Mouse (Mus musculus): ENCODE results near the gene Card14.
A peak's percentile ranks its signal among the peaks of the same experiment; 100 is the strongest.

Gene Card14

DNA sequence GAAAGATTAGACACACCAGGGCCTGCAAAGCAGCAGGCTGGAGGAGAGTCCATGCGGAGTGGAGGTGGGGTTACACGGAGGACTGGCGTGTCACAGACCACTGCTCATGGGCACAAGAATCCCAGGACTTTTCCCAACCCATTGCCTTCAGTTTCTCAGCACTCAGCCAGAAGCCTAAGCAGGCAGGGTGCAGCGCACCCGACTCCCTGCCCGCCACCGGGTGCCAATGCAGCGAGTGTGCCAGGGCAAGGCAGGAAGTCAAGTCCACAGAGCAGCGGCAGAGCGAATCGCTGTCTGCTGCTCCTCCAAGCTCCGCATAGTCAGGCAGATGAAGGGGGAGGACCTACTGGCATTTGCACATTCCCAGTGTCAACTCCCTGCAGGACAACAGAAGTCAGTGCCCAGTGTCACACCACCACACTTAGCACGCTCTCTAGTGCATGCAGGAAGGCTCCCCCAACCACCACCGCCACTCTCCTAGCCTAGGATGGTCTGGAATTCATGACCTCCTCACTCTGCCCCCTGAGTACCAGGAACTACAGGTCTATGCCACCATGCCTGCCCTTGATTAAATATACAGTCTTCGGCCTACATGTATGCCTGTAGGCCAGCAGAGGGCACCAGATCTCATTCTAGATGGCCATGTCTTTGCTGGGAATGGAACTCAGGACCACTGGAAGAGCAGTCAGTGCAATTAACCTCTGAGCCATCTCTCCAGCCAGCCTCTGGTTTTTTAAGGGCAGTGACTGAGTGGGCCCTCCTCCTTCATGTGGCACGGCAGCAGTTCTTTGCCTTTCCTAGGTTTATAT is 2.5 kb upstream of the Card14 start:
- DNase-seq = peak; percentile 47

DNA sequence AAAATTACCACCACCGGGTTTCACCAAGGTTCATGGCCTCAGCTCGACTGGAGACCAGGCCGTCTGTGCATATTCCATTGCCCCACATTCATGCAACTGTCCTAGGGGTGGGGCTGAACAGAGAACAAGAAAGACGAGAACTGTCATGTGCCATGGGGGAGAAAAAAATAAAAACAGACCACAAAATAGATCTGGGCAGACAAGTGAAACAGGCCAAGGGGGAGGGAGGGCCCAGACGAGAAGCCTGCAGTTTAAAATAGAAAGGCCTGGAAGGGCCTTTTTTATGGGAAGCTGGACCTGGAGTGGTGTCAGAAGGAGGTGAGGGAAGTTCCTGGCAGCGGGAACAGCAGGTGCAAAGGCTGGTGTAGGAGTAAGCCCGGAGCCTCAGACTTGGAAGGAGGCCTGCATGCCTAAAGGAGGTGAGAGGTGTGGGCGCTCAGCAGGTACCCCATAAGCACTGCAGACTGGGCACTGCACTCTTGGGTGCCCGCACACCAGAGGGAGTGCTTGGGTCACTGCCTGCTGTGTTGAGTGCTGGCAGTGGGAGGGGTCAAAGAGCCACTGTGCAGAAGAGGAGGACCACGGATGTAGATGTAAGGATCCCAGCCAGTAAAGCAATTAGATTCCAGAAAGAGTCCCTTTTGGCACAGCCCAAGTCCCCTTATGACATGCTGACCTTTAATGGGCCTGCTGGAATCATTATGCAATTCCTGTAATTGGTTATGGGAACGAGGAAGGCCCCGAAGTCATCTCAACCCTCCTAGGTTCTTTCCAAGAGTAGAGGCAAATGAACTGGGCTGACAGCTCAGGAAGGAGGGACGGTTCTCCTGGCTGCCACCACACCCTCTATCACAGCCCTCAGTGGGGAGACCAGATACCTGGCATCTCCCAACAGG is 558 bp upstream of the Card14 start:
- DNase-seq = peak; percentile 29

DNA sequence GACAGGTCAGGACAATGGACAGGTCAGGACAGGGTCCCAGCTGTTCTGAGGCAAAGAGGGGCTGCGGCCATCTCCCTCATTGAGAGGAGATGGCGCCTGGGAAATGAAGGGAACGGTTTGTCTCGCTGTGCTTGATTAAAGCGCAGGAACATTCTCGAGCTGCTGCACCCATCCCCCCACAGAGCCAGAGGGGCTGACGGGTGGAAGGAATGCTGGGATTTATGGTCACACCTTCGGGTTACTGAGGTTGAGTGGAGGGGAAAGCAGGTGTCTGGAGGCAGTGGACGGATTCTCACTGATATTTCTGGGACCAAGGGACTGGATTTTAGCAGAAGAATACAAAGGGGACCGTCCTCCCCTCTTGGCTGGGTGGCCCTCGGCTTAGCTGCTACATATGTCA is 348 bp downstream of the Card14 start:
- DNase-seq = no peak

DNA sequence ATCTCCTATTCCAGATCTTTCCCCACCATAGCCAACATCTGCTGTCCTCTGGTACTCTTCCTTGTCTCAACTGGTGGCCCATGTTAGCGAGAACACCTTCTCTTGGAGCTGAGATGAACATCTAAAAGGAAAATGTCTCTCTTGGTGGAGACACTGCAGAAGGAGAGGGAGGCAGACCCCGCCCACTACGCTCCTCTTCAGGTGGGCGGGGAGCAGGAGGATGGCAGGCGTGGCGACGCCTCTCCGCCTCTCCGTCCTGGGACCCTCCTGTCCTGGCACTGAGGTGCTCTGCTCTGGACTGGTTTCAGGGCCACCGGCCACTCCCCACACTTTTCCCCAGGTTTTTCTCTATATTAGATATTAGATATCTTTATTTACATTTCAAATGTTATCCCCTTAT is 3.1 kb downstream of the Card14 start:
- no peak for DNase-seq

DNA sequence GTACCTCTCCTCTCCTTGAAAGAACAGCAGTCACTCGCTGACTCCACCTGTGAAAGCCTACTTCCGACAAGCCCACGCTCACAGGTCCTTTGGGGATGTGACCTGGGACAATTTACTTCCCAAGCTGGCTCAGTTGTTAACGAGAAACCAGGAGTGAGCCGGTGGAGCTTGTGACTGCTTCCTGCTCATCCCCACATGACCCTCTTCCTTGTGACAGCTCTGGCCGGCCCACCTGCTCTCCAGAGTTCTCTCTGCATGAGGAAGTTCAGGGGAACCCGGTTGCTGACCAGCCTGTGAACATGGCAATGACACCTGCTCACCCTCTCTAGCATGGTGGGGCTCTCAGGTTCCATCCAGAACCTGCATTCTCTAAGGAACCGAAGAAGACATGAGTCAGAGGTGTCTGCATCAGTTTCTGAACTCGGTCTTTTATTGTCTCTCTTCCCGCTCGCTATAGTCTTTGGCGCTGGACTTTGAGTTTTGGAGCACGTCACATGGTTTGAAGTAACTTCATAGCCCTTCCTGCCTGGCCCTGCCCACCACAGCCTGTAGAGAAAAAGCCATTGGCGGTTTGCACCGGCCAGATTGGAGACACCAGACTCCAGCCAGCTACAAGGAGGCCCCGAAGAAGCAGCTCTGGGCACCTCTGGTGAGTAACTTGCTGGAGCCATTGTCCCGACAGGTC is 6.8 kb downstream of the Card14 start:
- peak; percentile 73 for DNase-seq

DNA sequence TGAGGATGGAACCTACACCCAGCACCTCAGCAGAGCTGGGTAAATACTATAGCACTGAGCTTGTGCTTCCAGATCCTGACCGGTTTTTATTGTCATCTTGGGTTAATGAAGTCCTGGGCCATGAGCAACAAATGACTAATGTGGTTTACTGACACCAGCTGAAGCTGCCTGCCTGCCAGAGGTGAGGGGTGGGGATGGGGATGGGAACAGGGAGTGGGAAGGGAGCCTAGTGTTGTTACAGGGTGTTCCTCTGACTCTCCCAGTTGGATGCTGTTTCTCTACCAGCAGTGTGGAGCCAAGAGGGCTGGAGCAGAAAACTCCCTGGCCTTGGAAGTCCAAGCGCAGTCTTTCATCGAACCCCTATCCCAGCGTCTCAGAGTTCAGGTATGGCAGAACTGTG is 9.2 kb downstream of the Card14 start:
- DNase-seq = no peak

DNA sequence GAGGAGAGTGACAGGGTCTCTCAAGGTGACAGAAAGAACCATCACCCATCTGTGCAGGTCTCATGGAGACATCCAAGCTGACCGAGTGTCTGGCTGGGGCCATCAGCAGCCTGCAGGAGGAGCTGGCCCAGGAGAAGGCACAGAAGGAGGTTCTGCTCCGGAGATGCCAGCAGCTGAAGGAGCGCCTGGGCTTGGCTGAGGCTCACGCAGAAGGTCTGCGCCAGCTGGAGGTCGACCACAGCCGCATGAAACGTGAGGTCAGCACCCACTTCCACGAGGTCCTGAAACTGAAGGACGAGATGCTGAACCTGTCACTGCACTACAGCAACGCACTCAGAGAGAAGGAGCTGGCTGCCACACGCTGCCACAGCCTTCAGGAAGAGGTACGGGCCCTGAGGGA is 15.0 kb downstream of the Card14 start:
- DNase-seq = no peak

DNA sequence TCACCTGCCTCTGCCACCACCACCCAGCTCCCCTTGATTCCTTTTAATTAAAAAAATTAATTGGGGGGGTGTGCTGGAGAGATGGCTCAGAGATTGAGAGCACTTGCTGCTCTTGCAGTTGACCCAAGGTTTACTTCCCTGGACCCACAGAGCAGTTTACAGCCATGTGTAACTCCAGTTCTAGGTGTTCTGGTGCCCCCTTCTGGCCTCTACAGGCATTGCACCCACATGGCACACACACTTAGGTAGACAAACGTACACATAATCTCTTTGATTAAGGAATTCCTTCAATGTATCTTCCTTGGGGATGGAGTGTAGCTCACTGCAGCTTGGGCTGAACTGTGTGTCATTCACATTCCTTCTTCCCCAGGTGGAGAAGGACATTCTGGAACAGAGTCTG is 17.5 kb downstream of the Card14 start:
- no peak for DNase-seq

DNA sequence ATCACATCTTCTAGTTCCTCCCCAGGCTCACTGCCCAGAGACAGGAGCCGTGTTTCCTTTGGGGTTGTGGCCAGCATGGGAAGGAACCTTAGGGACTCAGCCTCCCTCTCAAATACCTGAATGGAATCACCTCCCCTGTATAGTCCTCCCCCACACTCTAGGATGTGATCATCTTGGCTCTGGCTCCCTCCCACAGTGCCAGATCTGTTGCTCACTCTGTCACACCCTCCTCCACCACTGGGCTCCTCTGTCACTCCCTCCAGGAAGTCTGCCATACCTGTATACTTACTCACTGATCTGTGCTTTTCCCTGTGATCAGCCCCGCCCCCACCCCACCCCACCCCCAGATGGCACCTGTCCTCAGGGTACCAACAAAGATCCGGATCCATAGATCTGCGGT is 23.0 kb downstream of the Card14 start:
- DNase-seq = no peak

DNA sequence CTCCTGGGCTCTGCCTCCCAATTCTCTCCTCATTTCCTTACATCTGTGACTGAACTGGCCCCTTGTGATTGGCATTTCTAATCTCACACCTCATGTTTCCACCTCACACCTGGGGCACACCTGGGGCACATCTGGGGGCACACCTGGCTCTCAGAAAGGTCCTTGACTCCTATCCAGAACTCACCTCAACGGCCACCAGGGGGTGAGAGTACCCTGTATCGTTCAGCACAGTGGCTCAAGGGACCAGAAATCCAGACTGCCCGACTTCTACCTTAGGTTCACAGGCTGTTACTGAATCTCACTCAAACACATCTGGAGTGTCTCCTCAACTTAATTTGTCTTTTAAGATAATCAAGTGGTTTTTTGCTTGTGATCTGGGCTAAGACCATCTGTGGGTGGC is 24.4 kb downstream of the Card14 start:
- no peak for DNase-seq

DNA sequence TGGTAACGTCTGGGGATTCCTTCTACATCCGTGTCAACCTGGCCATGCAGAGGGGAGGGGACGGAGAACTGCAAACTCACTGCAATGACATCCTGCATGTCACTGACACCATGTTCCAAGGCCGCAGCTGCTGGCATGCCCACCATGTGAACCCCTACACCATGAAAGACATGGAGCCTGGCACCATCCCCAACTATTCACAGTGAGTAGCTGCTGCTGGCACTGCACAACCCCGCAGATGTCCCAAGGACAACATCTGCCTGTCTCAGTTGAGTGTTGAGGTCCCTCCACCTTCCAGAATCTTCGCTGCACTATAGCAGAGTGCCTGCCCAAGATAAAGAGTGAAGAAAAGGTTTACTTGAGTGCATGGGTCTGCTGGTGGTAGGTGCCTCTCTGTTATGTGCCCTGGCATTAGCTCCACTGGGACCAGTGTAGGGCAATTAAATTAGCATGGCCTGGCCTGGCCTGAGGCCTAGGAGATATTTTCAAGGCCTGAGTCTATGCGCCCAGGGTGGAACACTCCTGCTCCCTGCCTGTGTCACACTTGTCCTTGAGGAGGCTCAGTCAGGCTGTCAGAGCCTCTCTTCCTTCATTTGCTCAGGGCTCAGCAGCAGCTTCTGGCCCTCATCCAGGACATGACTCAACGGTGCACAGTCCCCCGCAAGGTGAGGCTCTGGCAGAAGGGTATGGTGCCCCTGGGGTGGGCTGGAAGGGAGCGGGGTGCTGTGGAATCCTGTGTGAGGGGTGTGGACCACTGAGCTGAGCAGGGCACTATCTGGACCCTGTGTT is 30.9 kb downstream of the Card14 start:
- no peak for DNase-seq

DNA sequence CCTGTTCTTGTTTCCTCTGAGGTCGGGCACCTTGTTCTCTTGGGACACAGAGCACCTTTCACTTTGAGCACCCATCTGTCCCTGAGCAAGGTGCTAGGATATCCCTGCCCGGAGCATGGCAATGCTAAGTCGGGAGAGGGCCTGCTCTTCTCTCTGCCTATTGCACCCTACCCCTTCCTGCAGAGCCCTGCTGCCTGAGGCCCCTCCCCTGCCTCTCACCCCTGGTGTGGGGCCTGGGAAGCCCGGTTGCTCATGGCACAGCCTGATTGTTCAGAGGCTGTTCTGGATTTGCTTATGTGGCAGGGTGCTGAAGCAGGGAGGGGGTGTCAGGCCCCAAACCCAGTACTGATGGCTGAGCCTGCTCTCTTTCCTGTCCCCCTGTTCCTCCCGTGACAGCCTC is 31.6 kb downstream of the Card14 start:
- DNase-seq = no peak

DNA sequence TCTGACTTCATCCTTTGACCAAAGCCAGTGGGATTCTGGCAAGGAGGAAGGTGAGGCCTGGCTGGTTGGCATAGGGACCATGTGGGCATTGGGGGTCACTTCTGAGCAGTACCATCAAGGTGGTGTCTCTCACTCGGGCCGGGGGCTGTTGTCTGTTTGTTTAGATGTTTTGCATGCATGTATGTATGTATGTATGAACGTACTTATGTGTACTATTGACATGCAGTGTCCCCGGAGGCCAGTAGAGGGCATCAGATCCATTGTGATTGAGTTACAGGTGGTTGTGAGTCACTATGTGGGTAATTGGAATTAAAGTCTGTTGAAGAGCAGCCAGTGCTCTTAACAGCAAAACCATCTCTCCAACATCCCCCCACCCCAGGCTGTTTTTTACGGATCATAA is 32.1 kb downstream of the Card14 start:
- DNase-seq = peak; percentile 83

DNA sequence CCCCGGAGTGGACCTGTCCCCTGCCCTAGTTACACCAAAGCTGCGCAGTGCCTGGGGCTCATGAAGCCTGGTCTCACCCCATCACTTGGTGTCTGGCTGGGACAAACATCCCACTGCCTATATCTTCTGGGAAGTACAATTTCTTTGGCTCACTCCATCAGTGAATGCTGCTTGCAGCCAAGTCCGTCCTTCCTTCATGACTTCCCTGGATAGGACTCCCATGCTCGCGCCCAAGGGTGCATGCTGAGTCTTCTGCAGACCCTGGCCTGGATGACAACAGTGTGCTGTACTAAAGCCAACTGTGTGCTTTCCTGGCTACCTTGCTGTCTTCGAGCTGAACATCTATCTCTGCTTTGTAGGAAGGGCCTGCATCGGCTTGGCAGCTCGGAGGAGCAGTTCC is 36.6 kb downstream of the Card14 start:
- DNase-seq = no peak

DNA sequence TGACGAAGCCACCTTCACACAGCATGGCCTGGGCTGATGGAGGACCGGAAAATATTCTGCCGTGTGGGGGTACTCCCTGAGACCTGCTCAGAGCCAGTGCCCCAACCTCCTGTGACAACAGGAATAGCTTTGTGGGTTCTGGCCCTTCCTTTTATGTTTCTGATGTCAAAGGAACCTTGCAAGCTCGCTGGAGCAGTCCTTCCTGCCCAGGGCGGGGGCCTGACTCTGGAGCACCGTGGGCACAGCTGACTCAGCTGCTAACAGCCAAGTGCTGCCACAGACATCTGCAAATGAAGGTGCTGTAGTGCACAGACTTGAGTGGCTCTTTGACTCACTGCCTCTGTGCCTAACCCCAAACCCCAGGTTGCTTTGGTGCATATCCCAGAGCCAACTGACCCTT is 37.3 kb downstream of the Card14 start:
- no peak for DNase-seq

DNA sequence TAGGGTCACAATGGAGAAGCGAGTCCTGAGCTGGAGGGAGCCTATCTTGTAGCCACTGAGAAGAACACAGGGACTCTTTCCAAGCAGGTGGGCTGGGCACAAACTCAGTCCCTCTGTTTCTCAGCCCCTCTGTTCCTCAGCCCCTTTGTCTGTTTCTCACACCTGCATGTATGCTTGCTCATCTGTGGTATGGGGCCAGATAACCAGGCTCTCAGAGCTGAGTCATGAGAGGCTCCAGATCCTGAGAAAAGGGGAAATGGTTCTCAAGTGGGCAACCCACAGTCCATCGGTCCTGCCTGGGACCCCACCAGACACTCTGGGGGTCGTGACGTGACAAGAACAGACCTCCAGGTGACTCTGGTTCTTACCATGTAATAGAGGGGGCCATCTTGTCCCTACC is 39.6 kb downstream of the Card14 start:
- DNase-seq = no peak

DNA sequence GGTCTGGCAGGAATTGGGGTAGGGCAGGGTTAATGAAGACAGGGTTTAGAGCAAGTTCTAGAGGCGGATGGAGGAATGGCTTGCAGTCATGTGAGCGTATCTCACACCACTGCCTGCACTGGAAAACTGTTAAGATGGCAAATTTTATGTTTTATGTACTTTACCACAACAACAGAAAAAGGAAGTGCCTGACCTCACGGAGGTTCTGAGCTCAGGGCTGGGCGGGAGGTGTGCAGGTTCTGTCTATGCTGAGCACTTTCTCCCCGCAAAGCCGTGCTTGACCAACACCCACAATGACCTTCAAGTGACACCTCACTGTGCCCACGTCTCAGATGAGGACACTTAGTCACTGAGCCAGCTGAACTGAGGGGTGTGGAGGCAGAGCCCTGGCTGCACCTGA is 44.5 kb downstream of the Card14 start:
- DNase-seq = no peak

DNA sequence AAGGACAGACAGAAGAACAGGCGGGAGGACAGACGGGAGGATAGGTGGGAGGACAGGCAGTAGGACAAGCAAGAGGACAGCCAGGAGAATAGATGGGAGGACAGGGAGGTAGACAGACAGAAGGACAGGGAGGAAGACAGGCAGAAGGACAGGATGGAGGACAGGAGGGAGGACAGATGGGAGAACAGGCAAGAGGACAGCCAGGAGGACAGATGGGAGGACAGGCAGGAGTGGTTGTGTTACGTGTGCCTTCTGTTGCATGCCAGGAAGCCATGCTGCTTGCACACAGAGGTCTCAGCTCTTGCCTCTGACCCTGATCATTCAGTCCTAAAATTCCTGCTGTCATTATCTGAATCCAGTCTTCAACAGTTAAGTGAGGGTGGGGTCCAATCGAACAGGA is 46.4 kb downstream of the Card14 start:
- DNase-seq = no peak

DNA sequence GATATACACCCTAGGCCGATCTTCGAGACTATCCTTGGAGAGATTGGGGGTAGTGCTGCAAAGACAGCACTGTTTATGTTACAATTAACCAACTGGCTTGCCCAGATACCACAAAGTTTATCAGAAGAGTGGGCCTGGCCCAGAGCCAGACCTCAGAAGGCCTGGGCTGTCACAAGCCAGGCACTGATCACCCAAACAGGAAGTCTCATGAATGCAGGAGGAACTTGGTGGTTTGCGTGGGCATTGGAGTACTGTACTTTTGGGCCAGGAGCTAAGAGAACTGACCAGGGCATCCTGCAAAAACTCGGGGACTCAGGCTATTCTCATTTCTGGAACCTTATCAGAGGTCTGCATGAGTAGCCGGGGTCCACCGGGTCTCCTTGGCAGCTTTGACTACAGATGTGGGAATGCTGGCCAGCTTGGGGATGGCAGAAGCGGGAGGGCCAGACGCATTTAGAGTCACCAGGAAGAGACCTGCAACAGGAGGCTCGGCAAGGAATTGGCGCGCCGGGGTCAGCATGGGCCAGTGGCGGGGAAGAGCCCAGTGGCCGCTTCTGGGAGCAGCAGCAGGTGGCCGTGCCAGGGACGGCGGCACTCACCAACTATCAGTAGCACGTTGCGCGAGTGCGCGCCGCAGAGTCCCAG is 47.4 kb downstream of the Card14 start:
- peak; percentile 52 for DNase-seq

DNA sequence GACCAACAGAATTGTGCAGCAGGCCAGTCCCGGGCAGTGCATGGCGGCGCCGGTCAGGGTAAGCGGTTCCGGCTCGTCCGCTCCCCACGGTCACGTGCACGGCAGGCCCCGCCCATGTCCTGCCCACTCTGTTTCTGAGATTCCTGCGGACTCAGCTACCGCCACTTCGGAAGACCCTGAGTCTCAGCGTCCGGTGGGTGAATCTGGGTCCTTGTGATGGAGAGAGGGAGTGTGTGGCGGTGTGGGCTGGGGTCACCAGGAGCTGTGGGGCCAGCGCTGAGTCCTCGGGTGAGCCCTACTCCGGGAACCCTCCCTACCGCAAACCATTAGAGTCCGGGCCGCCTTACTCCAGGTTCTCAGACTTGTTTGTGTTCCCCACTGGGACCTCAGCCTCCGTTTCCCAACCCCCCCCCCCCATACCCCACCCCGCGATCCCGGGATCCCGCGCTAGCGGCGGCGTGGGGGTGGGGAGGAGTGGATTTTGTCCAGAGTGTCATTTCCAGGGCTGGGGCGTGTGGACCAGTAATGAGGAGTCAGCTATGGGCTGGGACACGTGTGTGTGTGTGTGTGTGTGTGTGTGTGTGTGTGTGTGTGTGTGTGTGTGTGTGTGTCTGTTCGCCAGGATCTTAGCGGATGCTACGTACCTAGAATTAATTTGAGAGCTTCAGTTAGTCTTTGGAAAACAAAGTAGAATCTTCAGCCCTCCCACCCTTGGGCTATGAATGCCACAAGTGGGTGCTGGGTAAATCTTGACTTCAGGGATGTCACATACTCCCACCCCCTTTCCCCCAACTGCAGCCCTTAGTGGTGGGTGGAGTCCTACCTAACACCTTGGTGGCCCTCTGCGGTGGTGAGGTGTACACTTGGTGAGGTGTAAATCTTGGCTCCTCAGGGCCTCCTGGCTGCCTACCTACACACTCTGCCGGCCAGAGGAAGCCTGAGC is 48.1 kb downstream of the Card14 start, which contains the start of the genes Sgsh and Slc26a11:
Gene Sgsh, minus strand, starts transcription at position 94 of the 943 bp plus-strand sequence.
Gene Slc26a11, plus strand, starts transcription at position 115 of the 943 bp plus-strand sequence.
- peak; percentile 92 for DNase-seq

DNA sequence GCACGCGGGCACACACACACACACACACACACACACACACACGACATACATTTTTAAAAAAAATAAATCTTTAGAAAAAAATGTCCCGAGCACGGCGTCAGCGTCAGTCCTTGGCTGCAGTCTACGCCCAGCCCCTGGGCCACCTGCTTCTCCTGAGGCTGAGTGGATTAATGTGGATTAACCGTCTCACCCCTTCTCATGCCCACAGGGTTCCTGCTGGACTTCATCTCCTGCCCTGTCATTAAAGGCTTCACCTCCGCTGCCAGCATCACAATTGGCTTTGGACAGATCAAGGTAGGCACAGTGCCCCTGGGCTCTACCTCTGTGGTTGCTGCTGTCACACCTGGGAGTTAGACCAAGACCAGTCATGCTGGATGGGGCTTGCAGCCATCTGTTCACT is 51.5 kb downstream of the Card14 start:
- no peak for DNase-seq

All from kidney, adult 9 months (tissue).